Comparison of ENCODE assay signal across 8 mouse cellular contexts in the genomic region with DNA sequence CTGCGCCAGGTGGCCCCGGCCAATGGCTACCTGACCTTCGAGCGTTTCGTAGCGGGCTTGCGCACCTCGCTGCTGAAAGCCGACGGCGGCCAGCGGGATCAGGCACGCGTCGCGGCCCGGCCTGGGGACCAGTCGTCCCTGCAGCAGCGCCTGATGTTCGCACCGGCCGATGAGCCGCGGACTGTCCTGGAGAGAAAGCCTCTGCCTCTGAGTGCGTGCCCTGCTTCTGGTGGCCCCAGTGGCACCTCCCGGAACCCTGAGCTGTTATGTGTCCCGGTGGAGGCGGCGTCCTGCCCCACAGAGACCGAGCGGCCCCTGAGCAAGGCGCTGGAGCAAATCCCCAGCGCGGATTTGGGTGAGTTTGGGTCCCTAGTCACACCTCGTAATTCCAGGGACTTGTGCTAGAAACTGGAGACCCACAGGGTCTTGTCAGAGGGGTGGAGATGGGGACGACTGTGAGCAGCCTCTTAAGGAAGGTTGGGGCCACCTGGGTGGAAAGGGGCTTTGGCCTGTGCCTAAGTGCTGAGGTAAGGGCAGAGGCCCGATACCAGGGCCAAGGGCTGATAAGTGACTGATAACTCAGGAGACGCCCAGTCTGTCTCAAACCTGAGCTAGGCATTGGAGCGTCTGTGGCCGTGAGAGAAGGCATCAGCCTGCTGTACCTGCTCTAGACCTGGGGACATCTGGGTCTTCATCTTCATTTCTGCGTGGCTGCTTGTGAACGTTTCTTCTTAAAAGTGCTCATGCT. TPM values are rescaled to one million over a fixed set of nuclear protein-coding genes. Genes with fewer than 3 reads are reported as not detected.
DNase-seq lines count a peak whose midpoint lies in the region; ATAC-seq and TF ChIP-seq lines count a peak whose summit lies in the region.

No protein-coding gene starts in this region.

- peaks cover 15% of the 10 kb centered on the region; the same call in 1 of the 2 replicates for H3K36me3 ChIP-seq in kidney, embryonic 16.5 days (ENCODE audit: insufficient read depth, low read length)
- H3K36me3 ChIP-seq in embryonic facial prominence, embryonic 11.5 days (replicated peaks; ENCODE audit: control insufficient read depth, insufficient read depth, low read depth, low read length): no peaks in the 10 kb centered on the region; the same call in none of the 2 replicates
- peaks cover 29% of the 10 kb centered on the region for H3K36me3 ChIP-seq in intestine, postnatal 0 days (ENCODE audit: control insufficient read depth, insufficient read depth)

- H3K4me1 ChIP-seq in kidney, embryonic 16.5 days (ENCODE audit: insufficient read depth, low read length): peaks cover 24% of the 10 kb centered on the region
- H3K4me1 ChIP-seq in embryonic facial prominence, embryonic 11.5 days (ENCODE audit: control insufficient read depth, insufficient read depth, low read length): peaks cover 8% of the 10 kb centered on the region
- peaks cover 11% of the 10 kb centered on the region; the same call in 1 of the 2 replicates for H3K4me1 ChIP-seq in intestine, postnatal 0 days (replicated peaks; ENCODE audit: control insufficient read depth, insufficient read depth, low read length)

- peak overlapping the region; percentile 81 for H3K9ac ChIP-seq in kidney, embryonic 16.5 days (replicated peaks; ENCODE audit: low read length)
- peak overlapping the region; percentile 82 for H3K9ac ChIP-seq in embryonic facial prominence, embryonic 11.5 days (replicated peaks; ENCODE audit: low read length)
- H3K9ac ChIP-seq in intestine, postnatal 0 days (ENCODE audit: low read depth, low read length): peak overlapping the region; percentile 62

- peak overlapping the region; percentile 97 for H3K4me2 ChIP-seq in kidney, embryonic 16.5 days (replicated peaks; ENCODE audit: low read depth, low read length)
- H3K4me2 ChIP-seq in embryonic facial prominence, embryonic 11.5 days (ENCODE audit: low read depth, low read length): peak overlapping the region; percentile 96
- H3K4me2 ChIP-seq in intestine, postnatal 0 days (replicated peaks; ENCODE audit: low read depth): peak overlapping the region; percentile 96

- no peak; the same call in 1 of the 2 replicates for ATAC-seq in kidney, embryonic 16.5 days (ENCODE audit: low FRiP score, low TSS enrichment)
- no peak for ATAC-seq in embryonic facial prominence, embryonic 11.5 days (replicated peaks; ENCODE audit: insufficient number of reproducible peaks, low FRiP score, low TSS enrichment, low read depth)
- peak; percentile 31 for ATAC-seq in intestine, postnatal 0 days

- intact Hi-C loops in left cerebral cortex, postnatal 14 days (cut with DNase I): no loop called here
- intact Hi-C loops in left cerebral cortex, postnatal 10 days (cut with DNase I): no loop called here

- no peak for DNase-seq in kidney, postnatal 25 days
- no peak for DNase-seq in embryonic facial prominence, embryonic 11.5 days (ENCODE audit: low spot score)
- peak; percentile 26 for DNase-seq in naive thymus-derived CD4-positive, alpha-beta T cell, adult 2 months (ENCODE audit: low read depth)
- no peak for DNase-seq in gastrocnemius, postnatal 25 days
- no peak for DNase-seq in left cerebral cortex, postnatal 14 days (ENCODE audit: low spot score in 2 of 2)
- DNase-seq in left cerebral cortex, postnatal 10 days (ENCODE audit: extremely low spot score in 1 of 2, low spot score in 2 of 2): no peak

- no peaks in the 10 kb centered on the region for H3K9me3 ChIP-seq in kidney, embryonic 16.5 days (ENCODE audit: low read length)
- no peaks in the 10 kb centered on the region for H3K9me3 ChIP-seq in embryonic facial prominence, embryonic 11.5 days (replicated peaks; ENCODE audit: control insufficient read depth, low read length)
- H3K9me3 ChIP-seq in intestine, postnatal 0 days (ENCODE audit: control insufficient read depth): no peaks in the 10 kb centered on the region

- no peaks in the 10 kb centered on the region for H3K27me3 ChIP-seq in kidney, embryonic 16.5 days (ENCODE audit: insufficient read depth, low read length)
- no peaks in the 10 kb centered on the region for H3K27me3 ChIP-seq in embryonic facial prominence, embryonic 11.5 days (ENCODE audit: control insufficient read depth, insufficient read depth, low read length)
- H3K27me3 ChIP-seq in intestine, postnatal 0 days (replicated peaks; ENCODE audit: control insufficient read depth, insufficient read depth, low read length): no peaks in the 10 kb centered on the region

- no peak for TF ChIP-seq CTCF in intestine, postnatal 0 days (IDR thresholded peaks at IDR 0.05; ENCODE audit: low read depth)

- H3K4me3 ChIP-seq in kidney, embryonic 16.5 days (ENCODE audit: low read length): peak overlapping the region; percentile 83
- peak overlapping the region; percentile 79 for H3K4me3 ChIP-seq in embryonic facial prominence, embryonic 11.5 days (ENCODE audit: low read depth, low read length)
- peak overlapping the region; percentile 69 for H3K4me3 ChIP-seq in intestine, postnatal 0 days (ENCODE audit: low read depth, low read length)

- no peak overlapping the region for H3K27ac ChIP-seq in kidney, embryonic 16.5 days (ENCODE audit: low read length)
- no peak overlapping the region for H3K27ac ChIP-seq in embryonic facial prominence, embryonic 11.5 days (replicated peaks; ENCODE audit: low read depth, low read length)
- peak overlapping the region; percentile 43 for H3K27ac ChIP-seq in intestine, postnatal 0 days (ENCODE audit: low read depth, low read length)

- WGBS in kidney, embryonic 16.5 days: 2% methylated on average over 42 of the region's 42 CpGs
- WGBS in embryonic facial prominence, embryonic 11.5 days: 3% methylated on average over 42 of the region's 42 CpGs
- WGBS in intestine, postnatal 0 days: 2% methylated on average over 42 of the region's 42 CpGs

RNA-seq across cellular contexts. Expression of gene Sapcd2, which starts 0.7 kb away (rescaled TPM):
- polyA plus RNA-seq in kidney, embryonic 16.5 days (2015; fragmentation: Nextera tagmentation; extraction: Ambion mirVana): 39.3 and 41.2 TPM in 2 replicates
- polyA plus RNA-seq in embryonic facial prominence, embryonic 11.5 days (2014; fragmentation: Nextera tagmentation; extraction: Ambion mirVana): 39.1 and 43.2 TPM in 2 replicates
- polyA plus RNA-seq in intestine, postnatal 0 days (2015; fragmentation: Nextera tagmentation; extraction: Ambion mirVana): 112 and 129 TPM in 2 replicates
- under 1 TPM; 0.19 to 0.33 TPM for total RNA-seq in gastrocnemius, postnatal 25 days (2021)
- total RNA-seq in left cerebral cortex, postnatal 14 days (2021): 1 to 10 TPM; 6.2 to 7.0 TPM
- total RNA-seq in left cerebral cortex, postnatal 10 days (2021): 1 to 10 TPM; 9.6 to 9.9 TPM

RNA-seq across cellular contexts. Expression of gene Uap1l1, which starts 7.3 kb away (rescaled TPM):
- polyA plus RNA-seq in kidney, embryonic 16.5 days (2015; fragmentation: Nextera tagmentation; extraction: Ambion mirVana): 38.9 and 49.2 TPM in 2 replicates
- 5.2 and 8.9 TPM in 2 replicates for polyA plus RNA-seq in embryonic facial prominence, embryonic 11.5 days (2014; fragmentation: Nextera tagmentation; extraction: Ambion mirVana)
- polyA plus RNA-seq in intestine, postnatal 0 days (2015; fragmentation: Nextera tagmentation; extraction: Ambion mirVana): 668 and 708 TPM in 2 replicates
- total RNA-seq in gastrocnemius, postnatal 25 days (2021): 1 to 10 TPM; 2.8 to 4.6 TPM
- total RNA-seq in left cerebral cortex, postnatal 14 days (2021): 10 to 100 TPM; 12.2 to 14.8 TPM
- 10 to 100 TPM in 1 of 2 experiments, 1 to 10 TPM in 1; 6.3 to 12.1 TPM for total RNA-seq in left cerebral cortex, postnatal 10 days (2021)

RNA-seq across cellular contexts. Expression of gene Dpp7, which starts 16.7 kb away (rescaled TPM):
- 32.8 and 33.2 TPM in 2 replicates for polyA plus RNA-seq in kidney, embryonic 16.5 days (2015; fragmentation: Nextera tagmentation; extraction: Ambion mirVana)
- polyA plus RNA-seq in embryonic facial prominence, embryonic 11.5 days (2014; fragmentation: Nextera tagmentation; extraction: Ambion mirVana): 18.2 and 19.1 TPM in 2 replicates
- 120 and 129 TPM in 2 replicates for polyA plus RNA-seq in intestine, postnatal 0 days (2015; fragmentation: Nextera tagmentation; extraction: Ambion mirVana)
- total RNA-seq in gastrocnemius, postnatal 25 days (2021): 10 to 100 TPM; 10.1 to 10.4 TPM
- 10 to 100 TPM; 28.0 to 31.6 TPM for total RNA-seq in left cerebral cortex, postnatal 14 days (2021)
- total RNA-seq in left cerebral cortex, postnatal 10 days (2021): 10 to 100 TPM; 24.7 to 28.5 TPM

RNA-seq across cellular contexts. Expression of gene Entpd2, which starts 22.9 kb away (rescaled TPM):
- 5.5 and 6.4 TPM in 2 replicates for polyA plus RNA-seq in kidney, embryonic 16.5 days (2015; fragmentation: Nextera tagmentation; extraction: Ambion mirVana)
- 0.10 and 0.28 TPM in 2 replicates for polyA plus RNA-seq in embryonic facial prominence, embryonic 11.5 days (2014; fragmentation: Nextera tagmentation; extraction: Ambion mirVana)
- 33.9 and 38.1 TPM in 2 replicates for polyA plus RNA-seq in intestine, postnatal 0 days (2015; fragmentation: Nextera tagmentation; extraction: Ambion mirVana)
- 1 to 10 TPM; 9.1 to 9.4 TPM for total RNA-seq in gastrocnemius, postnatal 25 days (2021)
- 10 to 100 TPM; 14.7 to 17.5 TPM for total RNA-seq in left cerebral cortex, postnatal 14 days (2021)
- total RNA-seq in left cerebral cortex, postnatal 10 days (2021): 10 to 100 TPM; 12.2 to 15.6 TPM

RNA-seq across cellular contexts. Expression of gene Npdc1, which starts 26.3 kb away (rescaled TPM):
- polyA plus RNA-seq in kidney, embryonic 16.5 days (2015; fragmentation: Nextera tagmentation; extraction: Ambion mirVana): 52.4 and 58.3 TPM in 2 replicates
- 26.8 and 38.0 TPM in 2 replicates for polyA plus RNA-seq in embryonic facial prominence, embryonic 11.5 days (2014; fragmentation: Nextera tagmentation; extraction: Ambion mirVana)
- 49.2 and 52.3 TPM in 2 replicates for polyA plus RNA-seq in intestine, postnatal 0 days (2015; fragmentation: Nextera tagmentation; extraction: Ambion mirVana)
- total RNA-seq in gastrocnemius, postnatal 25 days (2021): 10 to 100 TPM; 15.0 to 25.1 TPM
- 100 to 1,000 TPM; 366 to 370 TPM for total RNA-seq in left cerebral cortex, postnatal 14 days (2021)
- 100 to 1,000 TPM; 401 to 408 TPM for total RNA-seq in left cerebral cortex, postnatal 10 days (2021)

Comparison
In these comparisons a context has a peak if more than half of its experiments do, and no peak if none do; other contexts are left out.
1. RNA of gene Sapcd2, which starts 0.7 kb away (total RNA-seq): 9.6 to 9.9 TPM in left cerebral cortex, postnatal 10 days and 6.2 to 7.0 TPM in left cerebral cortex, postnatal 14 days; 0.19 to 0.33 TPM in gastrocnemius, postnatal 25 days; every median in the first group is over 4 times any median in the second.
2. Peak in every context shown above with its lines, with median percentiles within 50 percentile points of each other: H3K4me2 ChIP-seq, H3K4me3 ChIP-seq and H3K9ac ChIP-seq.